Mouse (Mus musculus) layer of hippocampus, adult 2 months (tissue): ENCODE data around the gene Gm20532. TPM values are rescaled to one million over a fixed set of nuclear protein-coding genes. Genes with fewer than 3 reads are reported as not detected.

Experiments
- DNase-seq, 2 experiments: peaks; one replicate each; pipeline ENCODE4 v3.0.0; 2022; ENCODE audit warnings: low spot score in 2 of 2
- H3K27ac ChIP-seq: fragments of 200-600 bp; 2 replicates; pipeline ENCODE4 v1.8.1; 2022
- H3K4me3 ChIP-seq: fragments of 200-600 bp; 2 replicates; pipeline ENCODE4 v1.8.1; 2022; ENCODE audit warnings: mild to moderate bottlenecking
- CTCF ChIP-seq: fragments of 200-600 bp; conservative IDR thresholded peaks from 2 replicates; pipeline ENCODE4 v1.8.1; 2022; ENCODE audit warnings: antibody characterized with exemption, mild to moderate bottlenecking, moderate library complexity
- total RNA-seq, 2 experiments: library from RNA; stranded (reverse); gene quantifications; 2 replicates each; pipeline ENCODE4 v1.2.3; 2021

The Gm20532 gene
- total RNA-seq, 2 experiments from 2014 or later: not detected

GRCm38 (mm10) chr2:26621246-26621645 lies 34.8 kb downstream of the Gm20532 start:
- DNase-seq: no peak
- no peak for TF ChIP-seq CTCF
- no peak overlapping the region for H3K27ac ChIP-seq
- H3K4me3 ChIP-seq: no peak overlapping the region

- Histone ChIP-seq H3K4me3 (no peak overlapping the region), H3K27ac (no peak overlapping the region)
- no peak for TF ChIP-seq CTCF
- DNase-seq: no peak
These were observed 36.5 kb downstream of the Gm20532 start for GRCm38 (mm10) chr2:26622984-26623383.

- no peak overlapping the region for H3K27ac ChIP-seq
- no peak for DNase-seq
These were observed 39.0 kb downstream of the Gm20532 start for GRCm38 (mm10) chr2:26625419-26625818.

GRCm38 (mm10) chr2:26626081-26626480 lies 39.6 kb downstream of the Gm20532 start:
- no peak for DNase-seq
- Histone ChIP-seq H3K27ac (no peak overlapping the region), H3K4me3 (no peak overlapping the region)
- TF ChIP-seq CTCF: 0 out of 2 replicates have a peak, but pooled peaks have one; percentile 18

More at GRCm38 (mm10) chr2:26625419-26625818, 39.0 kb downstream of the Gm20532 start:
- no peak for TF ChIP-seq CTCF
- H3K4me3 ChIP-seq: no peak overlapping the region

- H3K4me3 ChIP-seq: peak within 1 kb of the TSS; percentile 84
- TF ChIP-seq CTCF: no peak
- DNase-seq: peak; percentile 81 to 87
- peak within 1 kb of the TSS; percentile 97 for H3K27ac ChIP-seq
These were observed 41.7 kb downstream of the Gm20532 start, which contains the start of gene Fam69b for GRCm38 (mm10) chr2:26627921-26628739. TSS of gene Fam69b (plus strand) at chr2:26628457.

GRCm38 (mm10) chr2:26628792-26629437 lies 42.5 kb downstream of the Gm20532 start:
- Histone ChIP-seq H3K27ac (peak overlapping the region; percentile 97), H3K4me3 (peak overlapping the region; percentile 84)
- TF ChIP-seq CTCF: no peak
- no peak for DNase-seq

- H3K27ac ChIP-seq: peak overlapping the region; percentile 14; the same call in 1 of the 2 replicates
- no peak overlapping the region; the same call in 1 of the 2 replicates for H3K4me3 ChIP-seq
- no peak for DNase-seq
- TF ChIP-seq CTCF: no peak
These were observed 46.3 kb downstream of the Gm20532 start for GRCm38 (mm10) chr2:26632541-26633395.

- DNase-seq: no peak
- H3K4me3 ChIP-seq: no peak overlapping the region
- no peak overlapping the region for H3K27ac ChIP-seq
- TF ChIP-seq CTCF: no peak
These were observed 47.6 kb downstream of the Gm20532 start for GRCm38 (mm10) chr2:26633953-26634530.

- Histone ChIP-seq H3K27ac (no peak overlapping the region; the same call in 1 of the 2 replicates), H3K4me3 (no peak overlapping the region)
- no peak for DNase-seq
- TF ChIP-seq CTCF: no peak
These were observed 48.4 kb downstream of the Gm20532 start for GRCm38 (mm10) chr2:26634629-26635488.

- H3K27ac ChIP-seq: peak overlapping the region; percentile 14; the same call in 1 of the 2 replicates
These were observed 49.3 kb downstream of the Gm20532 start for GRCm38 (mm10) chr2:26635489-26636324.

GRCm38 (mm10) chr2:26636325-26636635 lies 49.8 kb downstream of the Gm20532 start:
- TF ChIP-seq CTCF: no peak
- no peak for DNase-seq
- Histone ChIP-seq H3K4me3 (no peak overlapping the region), H3K27ac (no peak overlapping the region)

More at GRCm38 (mm10) chr2:26635489-26636324, 49.3 kb downstream of the Gm20532 start:
- no peak for DNase-seq
- H3K4me3 ChIP-seq: no peak overlapping the region
- TF ChIP-seq CTCF: no peak
